Mouse (Mus musculus) midbrain, embryonic 16.5 days (tissue): ENCODE measurements at regions not wholly inside any gene's neighbourhood (a gene's known extent, or its start where the extent isn't known, plus 50 kb on each side); places are given as distances from the start of the nearest gene placed in this dataset.

Experiments used
- ATAC-seq: fragments of 200-750 bp; cut with Nextera tagmentation; 2 replicates; pipeline ENCODE4 v1.8.0; 2017; ENCODE audit warnings: moderate TSS enrichment
- H3K27ac ChIP-seq: fragments of 300-500 bp; sonication (generic); 2 replicates; pipeline ENCODE4 v1.5.1; 2014; ENCODE audit warnings: mild to moderate bottlenecking, low read length, mixed read lengths
- H3K27me3 ChIP-seq: fragments of 300-500 bp; sonication (generic); 2 replicates; pipeline ENCODE4 v1.6.1; 2014; ENCODE audit warnings: low read depth, low read length, mixed read lengths; ENCODE audit not compliant: control insufficient read depth, insufficient read depth
- H3K36me3 ChIP-seq: fragments of 300-500 bp; sonication (generic); 2 replicates; pipeline ENCODE4 v1.6.1; 2014; ENCODE audit warnings: mild to moderate bottlenecking, low read length, moderate library complexity, mixed read lengths; ENCODE audit not compliant: control insufficient read depth, insufficient read depth
- H3K4me1 ChIP-seq: fragments of 300-500 bp; sonication (generic); 2 replicates; pipeline ENCODE4 v1.6.1; 2014; ENCODE audit warnings: mild to moderate bottlenecking, low read length, mixed read lengths; ENCODE audit not compliant: control insufficient read depth, insufficient read depth
- H3K4me2 ChIP-seq: fragments of 300-500 bp; sonication (generic); 2 replicates; pipeline ENCODE4 v1.6.1; 2014; ENCODE audit warnings: mild to moderate bottlenecking, low read length, mixed read lengths
- H3K4me3 ChIP-seq: fragments of 300-500 bp; sonication (generic); 2 replicates; pipeline ENCODE4 v1.5.1; 2014; ENCODE audit warnings: low read depth, mild to moderate bottlenecking, low read length, moderate library complexity, mixed read lengths
- H3K9ac ChIP-seq: fragments of 300-500 bp; sonication (generic); 2 replicates; pipeline ENCODE4 v1.6.1; 2014; ENCODE audit warnings: low read depth, low read length, mixed read lengths
- H3K9me3 ChIP-seq: fragments of 300-500 bp; sonication (generic); replicated peaks from 2 replicates; pipeline ENCODE4 v1.6.1; 2014; ENCODE audit warnings: mild to moderate bottlenecking, low read length, mixed read lengths; ENCODE audit not compliant: control insufficient read depth, poor library complexity, severe bottlenecking
- WGBS: fragments of 180-500 bp; shearing (Covaris S2); extraction: QIAGEN DNeasy Blood & Tissue Kit; methylation state at CpG from one replicate; pipeline ENCODE4 v1.1.7; 2014; 5-methylcytosine and 5-hydroxymethylcytosine counted together

DNA sequence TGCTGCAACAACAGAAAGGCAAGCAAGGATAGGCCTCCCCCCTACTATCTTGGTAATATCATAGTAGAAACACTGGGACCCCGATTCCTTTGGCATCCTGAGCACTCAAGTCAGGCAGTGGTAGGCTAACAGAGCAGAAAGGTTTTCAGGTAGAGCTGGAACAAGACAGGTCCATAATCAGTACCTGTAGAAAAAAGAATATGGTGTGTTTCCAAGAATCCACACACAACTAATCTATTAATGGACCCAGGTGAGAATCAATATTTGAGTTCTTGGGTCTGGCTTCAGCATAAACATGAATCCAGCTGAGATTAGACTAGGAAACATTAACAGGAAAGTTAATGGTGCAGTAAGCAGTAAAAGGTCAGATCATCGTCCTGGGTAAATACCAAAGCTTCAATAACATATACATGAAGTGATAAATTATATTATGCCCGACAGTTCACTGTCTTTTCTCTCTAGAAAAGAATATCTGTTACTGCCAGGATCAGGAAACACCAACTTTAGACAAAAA is 376.2 kb upstream of the Ddi1 start:
- H3K4me2 ChIP-seq, result no peak overlapping the region
- WGBS, result 85% methylated on average over 3 of the region's 3 CpGs
- no peaks in the 10 kb centered on the region for H3K4me1 ChIP-seq

DNA sequence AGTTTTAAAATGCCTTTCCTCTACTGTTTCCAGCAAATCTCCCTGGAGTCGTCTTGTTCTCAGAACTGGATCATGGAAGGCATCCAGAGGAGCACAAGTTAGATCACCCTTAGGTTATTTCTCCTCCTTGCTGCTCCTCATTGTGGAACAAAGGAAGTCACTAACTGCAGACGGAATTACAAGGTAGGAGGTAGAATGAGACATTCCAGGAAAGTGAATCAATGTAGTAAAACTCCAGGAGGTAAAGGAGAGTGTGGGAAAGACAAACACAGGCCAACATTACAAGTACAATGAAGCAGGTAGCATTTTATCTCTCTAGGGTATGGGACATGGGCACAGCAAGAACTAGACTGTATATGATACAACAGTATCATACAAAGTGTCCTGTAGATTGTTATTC is 375.7 kb upstream of the Ddi1 start:
- no peaks in the 10 kb centered on the region for H3K27me3 ChIP-seq
- no peaks in the 10 kb centered on the region for H3K4me1 ChIP-seq
- no peak overlapping the region for H3K4me3 ChIP-seq
- H3K27ac ChIP-seq, result no peak overlapping the region
- no peak overlapping the region for H3K4me2 ChIP-seq
- no peak for ATAC-seq
- no peaks in the 10 kb centered on the region for H3K36me3 ChIP-seq
- H3K9me3 ChIP-seq, result no peaks in the 10 kb centered on the region
- 69% methylated on average over 2 of the region's 2 CpGs for WGBS
- no peak overlapping the region for H3K9ac ChIP-seq

More for the DNA sequence above, 376.2 kb upstream of the Ddi1 start:
- Histone ChIP-seq H3K36me3 (no peaks in the 10 kb centered on the region), H3K27me3 (no peaks in the 10 kb centered on the region), H3K4me3 (no peak overlapping the region), H3K9ac (no peak overlapping the region), H3K9me3 (no peaks in the 10 kb centered on the region), H3K27ac (no peak overlapping the region)
- no peak for ATAC-seq

DNA sequence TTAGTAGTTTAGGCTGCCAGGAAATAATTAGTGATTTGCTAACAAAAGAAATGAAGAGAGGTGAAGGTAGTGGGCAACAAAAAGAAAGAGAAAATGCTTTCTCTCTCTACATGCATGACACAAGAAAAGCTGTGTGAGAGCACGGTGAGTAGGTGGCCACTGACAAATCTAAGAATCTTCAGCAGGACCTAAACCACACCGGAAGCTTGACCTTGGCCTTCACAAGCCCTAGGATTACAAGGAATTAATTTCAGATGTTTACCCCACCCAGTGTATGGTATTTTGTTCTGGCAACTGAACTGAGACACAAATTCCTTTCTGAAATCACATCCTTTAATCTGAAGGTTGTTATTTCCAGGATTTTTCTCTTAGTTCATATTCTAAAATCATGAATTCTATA is 347.5 kb upstream of the Ddi1 start:
- H3K4me3 ChIP-seq, result no peak overlapping the region
- no peaks in the 10 kb centered on the region for H3K36me3 ChIP-seq
- no peak overlapping the region for H3K9ac ChIP-seq
- no peaks in the 10 kb centered on the region for H3K27me3 ChIP-seq
- 83% methylated on average over 2 of the region's 2 CpGs for WGBS
- no peak overlapping the region for H3K4me2 ChIP-seq
- no peak for ATAC-seq
- H3K4me1 ChIP-seq, result no peaks in the 10 kb centered on the region
- H3K9me3 ChIP-seq, result no peaks in the 10 kb centered on the region
- no peak overlapping the region for H3K27ac ChIP-seq

DNA sequence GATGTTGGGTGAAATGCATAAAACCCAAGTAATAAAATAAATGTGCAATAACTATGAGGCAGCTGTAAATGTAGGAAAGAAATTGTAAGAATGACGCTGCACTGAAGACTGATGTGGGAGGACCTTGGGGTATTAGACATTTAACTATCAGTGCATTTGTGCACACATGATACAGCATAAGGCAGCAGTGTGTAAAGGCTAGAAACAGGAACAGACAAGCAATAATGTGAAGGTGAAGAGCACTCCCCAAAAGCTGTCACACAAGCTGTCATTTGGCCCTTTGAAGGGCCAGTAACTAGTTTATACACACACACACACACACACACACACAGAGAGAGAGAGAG is 339.6 kb upstream of the Ddi1 start:
- WGBS, result 91% methylated on average over 1 of the region's 1 CpGs
- H3K27ac ChIP-seq, result no peak overlapping the region
- H3K9ac ChIP-seq, result no peak overlapping the region
- no peak for ATAC-seq
- no peak overlapping the region for H3K4me3 ChIP-seq
- no peaks in the 10 kb centered on the region for H3K27me3 ChIP-seq
- H3K9me3 ChIP-seq, result no peaks in the 10 kb centered on the region
- H3K36me3 ChIP-seq, result no peaks in the 10 kb centered on the region
- no peak overlapping the region for H3K4me2 ChIP-seq
- H3K4me1 ChIP-seq, result no peaks in the 10 kb centered on the region

DNA sequence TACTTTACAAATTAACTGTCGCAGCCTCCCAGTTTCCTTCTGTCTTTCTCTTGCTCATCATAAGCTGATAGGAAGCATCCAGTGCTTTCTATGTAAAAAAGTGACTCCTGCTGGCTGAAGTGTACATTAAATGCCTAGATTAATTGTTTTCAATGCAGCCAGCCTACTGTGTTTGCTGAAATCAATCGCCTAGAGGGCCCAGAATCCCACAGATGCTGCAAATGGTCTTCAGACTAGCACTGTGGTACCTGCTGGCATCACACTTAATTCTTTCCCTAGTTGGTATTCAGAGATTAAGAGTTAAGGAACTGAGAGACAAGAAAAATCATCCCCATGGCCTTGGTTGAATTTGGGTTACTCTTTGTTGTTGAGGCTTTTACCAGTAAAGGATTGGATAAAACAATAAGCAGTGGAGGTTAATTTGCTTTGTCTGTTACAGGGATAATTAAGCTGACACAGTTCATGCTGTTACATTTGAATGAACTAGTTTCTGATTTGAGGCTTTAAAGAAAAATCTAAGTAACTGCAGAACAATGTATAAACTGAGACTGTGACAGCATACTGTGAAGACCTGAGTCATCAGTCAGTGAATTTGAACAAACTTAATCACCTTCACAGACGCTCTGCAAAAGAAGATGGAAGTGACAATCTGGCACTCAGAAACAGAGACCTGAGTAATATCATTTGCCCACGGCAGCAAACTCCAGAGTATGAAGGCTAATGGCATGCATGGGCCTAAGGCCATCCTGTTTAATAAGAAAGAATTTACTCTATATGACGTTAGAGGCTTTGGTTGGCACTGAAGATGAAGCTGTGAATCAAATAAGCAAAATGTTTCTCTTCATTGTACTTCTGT is 339.0 kb upstream of the Ddi1 start:
- ATAC-seq, result 0 out of 2 replicates have a peak, but pooled peaks have one; percentile 48
- WGBS, result 44% methylated on average over 5 of the region's 5 CpGs
- no peaks in the 10 kb centered on the region for H3K4me1 ChIP-seq
- no peaks in the 10 kb centered on the region for H3K9me3 ChIP-seq
- no peak overlapping the region for H3K27ac ChIP-seq
- no peak overlapping the region for H3K4me3 ChIP-seq
- H3K4me2 ChIP-seq, result no peak overlapping the region
- no peaks in the 10 kb centered on the region for H3K27me3 ChIP-seq
- no peak overlapping the region for H3K9ac ChIP-seq
- no peaks in the 10 kb centered on the region for H3K36me3 ChIP-seq
